Mouse (Mus musculus): ENCODE measurements at regions not wholly inside any gene's neighbourhood (a gene's known extent, or its start where the extent isn't known, plus 50 kb on each side); places are given as distances from the start of the nearest gene placed in this dataset.

DNA sequence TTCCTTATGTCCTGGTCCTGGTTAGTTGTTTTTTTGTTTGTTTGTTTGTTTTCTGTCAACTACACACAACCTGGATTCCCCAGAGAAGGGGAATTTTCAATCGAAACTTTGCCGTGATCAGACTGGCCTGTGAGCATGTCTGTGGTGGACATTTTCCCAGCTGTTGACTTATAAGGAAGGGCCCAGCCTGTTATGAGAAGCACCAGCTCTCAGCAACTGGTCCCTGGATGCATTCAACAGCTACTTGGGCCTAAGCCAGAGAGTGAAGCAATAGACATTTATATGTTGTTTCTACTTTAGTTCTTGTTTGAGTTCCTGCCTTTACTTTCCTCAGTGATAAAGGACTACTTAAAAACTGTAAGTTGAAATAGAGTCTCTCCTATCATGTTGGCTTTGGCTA is 309.0 kb downstream of the Btg1 start:
- H3K4me2 ChIP-seq (replicated peaks) = no peak overlapping the region
- peak overlapping the region; percentile 35; the same call in 1 of the 2 replicates for H3K27ac ChIP-seq (replicated peaks)
- H3K4me1 ChIP-seq = peaks cover 6% of the 10 kb centered on the region; the same call in 1 of the 2 replicates
- no peak overlapping the region for H3K9ac ChIP-seq
- no peak for ATAC-seq (ENCODE audit: insufficient number of reproducible peaks, low FRiP score, low TSS enrichment, low read depth)
- H3K27me3 ChIP-seq = no peaks in the 10 kb centered on the region
- H3K4me3 ChIP-seq (replicated peaks) = no peak overlapping the region
- no peaks in the 10 kb centered on the region for H3K36me3 ChIP-seq
- WGBS = 84% methylated on average over 2 of the region's 2 CpGs
- H3K9me3 ChIP-seq (replicated peaks) = no peaks in the 10 kb centered on the region

- WGBS = 65% methylated on average over 4 of the region's 4 CpGs
- no peak overlapping the region for H3K27ac ChIP-seq (replicated peaks)
- H3K9ac ChIP-seq = no peak overlapping the region
- no peaks in the 10 kb centered on the region for H3K36me3 ChIP-seq
- H3K27me3 ChIP-seq = no peaks in the 10 kb centered on the region
- no peaks in the 10 kb centered on the region for H3K4me1 ChIP-seq
- ATAC-seq (ENCODE audit: insufficient number of reproducible peaks, low FRiP score, low TSS enrichment, low read depth) = no peak
- H3K4me3 ChIP-seq (replicated peaks) = no peak overlapping the region
- no peak overlapping the region for H3K4me2 ChIP-seq (replicated peaks)
- no peaks in the 10 kb centered on the region for H3K9me3 ChIP-seq (replicated peaks)
Observed at GRCm38 (mm10) chr10:96934661-96935060, 317.9 kb downstream of the Btg1 start.

DNA sequence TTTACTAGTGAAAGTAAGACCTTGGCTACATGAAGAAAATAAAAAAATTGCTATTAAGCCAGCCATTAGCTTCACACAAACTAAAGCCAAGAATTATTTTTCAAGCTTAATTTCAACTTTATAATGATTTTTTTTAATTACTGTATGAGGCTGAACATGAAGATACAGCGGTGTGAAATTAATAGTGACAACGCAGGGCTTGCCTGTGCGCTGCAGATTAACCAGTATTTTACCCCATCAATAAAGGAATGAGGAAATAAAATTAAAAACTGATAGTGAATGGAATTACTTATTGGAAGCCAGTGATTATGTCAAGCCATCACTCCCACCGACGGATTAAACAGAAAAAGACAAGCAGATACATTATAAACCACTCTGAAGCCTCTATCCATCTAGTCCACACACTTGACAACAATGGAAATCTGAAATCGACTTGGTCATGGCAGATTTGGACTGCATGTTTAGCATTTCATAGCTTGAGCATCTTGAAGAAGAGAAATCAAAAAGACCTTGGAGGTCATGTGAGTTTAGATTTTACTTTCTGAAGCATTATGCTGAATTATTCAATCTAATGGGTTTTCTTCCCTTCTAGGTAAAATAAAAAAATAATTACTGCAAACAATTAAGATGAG is 324.2 kb downstream of the Btg1 start:
- 86% methylated on average over 6 of the region's 6 CpGs for WGBS
- no peak overlapping the region for H3K4me2 ChIP-seq (replicated peaks)
- no peak for ATAC-seq (ENCODE audit: insufficient number of reproducible peaks, low FRiP score, low TSS enrichment, low read depth)

DNA sequence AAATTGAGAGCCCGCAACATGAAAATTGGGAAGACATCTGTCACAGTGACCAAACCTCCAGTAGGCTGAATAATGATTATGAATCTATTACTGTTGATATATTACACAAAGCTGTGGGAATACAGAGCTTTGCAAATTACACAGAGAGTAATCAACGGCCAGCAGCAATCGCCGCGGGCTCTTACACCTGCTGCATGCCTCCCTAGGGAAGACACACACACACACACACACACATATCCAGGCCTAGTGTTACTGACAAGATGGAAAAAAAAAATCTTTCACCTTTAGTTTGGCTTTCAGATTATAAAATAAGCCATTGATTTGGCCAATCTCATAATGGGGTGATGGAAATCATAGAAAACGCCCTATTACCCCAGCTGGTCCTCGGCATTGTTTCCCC is 327.4 kb downstream of the Btg1 start:
- 92% methylated on average over 7 of the region's 7 CpGs for WGBS
- no peaks in the 10 kb centered on the region for H3K9me3 ChIP-seq (replicated peaks)
- no peak overlapping the region for H3K27ac ChIP-seq (replicated peaks)
- ATAC-seq (ENCODE audit: insufficient number of reproducible peaks, low FRiP score, low TSS enrichment, low read depth) = no peak
- H3K9ac ChIP-seq = no peak overlapping the region
- no peak overlapping the region for H3K4me2 ChIP-seq (replicated peaks)
- no peaks in the 10 kb centered on the region for H3K27me3 ChIP-seq
- peaks cover 3% of the 10 kb centered on the region; the same call in 1 of the 2 replicates for H3K4me1 ChIP-seq
- no peak overlapping the region for H3K4me3 ChIP-seq (replicated peaks)
- no peaks in the 10 kb centered on the region for H3K36me3 ChIP-seq

More for the DNA sequence above, 324.2 kb downstream of the Btg1 start:
- Histone ChIP-seq H3K36me3 (no peaks in the 10 kb centered on the region), H3K4me1 (no peaks in the 10 kb centered on the region), H3K27me3 (no peaks in the 10 kb centered on the region), H3K27ac (replicated peaks) (no peak overlapping the region), H3K4me3 (replicated peaks) (no peak overlapping the region), H3K9me3 (replicated peaks) (no peaks in the 10 kb centered on the region), H3K9ac (no peak overlapping the region)

DNA sequence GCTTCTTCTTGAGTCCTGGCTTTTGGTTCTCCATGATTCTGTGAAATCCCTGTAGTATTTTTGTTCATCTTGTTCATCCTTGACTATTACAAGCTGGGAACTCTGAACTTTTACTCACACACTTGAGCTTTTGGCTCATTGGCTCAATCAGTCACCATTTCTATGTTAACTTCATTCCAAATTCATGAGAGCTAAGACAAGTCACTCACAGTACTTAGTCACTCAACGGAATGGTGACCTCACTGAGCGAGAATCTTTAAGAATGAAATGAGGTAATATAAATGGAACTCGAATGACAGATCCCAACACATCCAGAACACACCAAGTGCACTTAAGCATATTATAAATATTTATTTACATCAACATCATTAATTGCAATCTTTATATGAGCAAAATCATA is 331.2 kb downstream of the Btg1 start:
- peaks cover 3% of the 10 kb centered on the region; the same call in 1 of the 2 replicates for H3K4me1 ChIP-seq
- H3K4me2 ChIP-seq (replicated peaks) = no peak overlapping the region
- ATAC-seq (ENCODE audit: insufficient number of reproducible peaks, low FRiP score, low TSS enrichment, low read depth) = no peak
- no peaks in the 10 kb centered on the region for H3K9me3 ChIP-seq (replicated peaks)
- no peaks in the 10 kb centered on the region for H3K36me3 ChIP-seq
- no peak overlapping the region for H3K27ac ChIP-seq (replicated peaks)
- WGBS = 78% methylated on average over 3 of the region's 3 CpGs
- H3K27me3 ChIP-seq = no peaks in the 10 kb centered on the region
- H3K9ac ChIP-seq = no peak overlapping the region
- no peak overlapping the region for H3K4me3 ChIP-seq (replicated peaks)

DNA sequence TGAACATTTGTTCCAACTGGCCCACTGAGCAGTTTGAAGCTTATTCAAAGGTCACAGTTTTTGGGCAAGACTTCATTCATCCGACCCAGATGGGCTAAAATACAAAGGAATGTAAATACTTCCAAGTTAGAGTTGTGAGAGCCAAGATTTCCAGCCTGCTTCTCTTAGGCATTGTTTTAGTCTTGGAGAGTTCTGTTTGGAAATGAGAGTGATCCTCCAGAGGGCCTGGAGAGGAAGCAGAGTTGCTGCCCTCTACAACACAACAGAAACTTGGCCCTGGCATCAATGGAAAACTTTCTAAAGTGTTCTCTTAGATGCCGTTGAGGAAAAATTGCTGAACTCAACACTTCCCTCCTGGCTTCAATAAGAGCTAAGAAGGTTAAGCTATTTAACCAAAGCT is 332.1 kb downstream of the Btg1 start:
- Histone ChIP-seq H3K9me3 (replicated peaks) (no peaks in the 10 kb centered on the region), H3K27ac (replicated peaks) (no peak overlapping the region), H3K9ac (no peak overlapping the region), H3K36me3 (no peaks in the 10 kb centered on the region), H3K4me1 (peaks cover 3% of the 10 kb centered on the region; the same call in 1 of the 2 replicates), H3K4me2 (replicated peaks) (no peak overlapping the region), H3K27me3 (no peaks in the 10 kb centered on the region), H3K4me3 (replicated peaks) (no peak overlapping the region)
- no peak for ATAC-seq (ENCODE audit: insufficient number of reproducible peaks, low FRiP score, low TSS enrichment, low read depth)
- WGBS = 35% methylated on average over 2 of the region's 2 CpGs

DNA sequence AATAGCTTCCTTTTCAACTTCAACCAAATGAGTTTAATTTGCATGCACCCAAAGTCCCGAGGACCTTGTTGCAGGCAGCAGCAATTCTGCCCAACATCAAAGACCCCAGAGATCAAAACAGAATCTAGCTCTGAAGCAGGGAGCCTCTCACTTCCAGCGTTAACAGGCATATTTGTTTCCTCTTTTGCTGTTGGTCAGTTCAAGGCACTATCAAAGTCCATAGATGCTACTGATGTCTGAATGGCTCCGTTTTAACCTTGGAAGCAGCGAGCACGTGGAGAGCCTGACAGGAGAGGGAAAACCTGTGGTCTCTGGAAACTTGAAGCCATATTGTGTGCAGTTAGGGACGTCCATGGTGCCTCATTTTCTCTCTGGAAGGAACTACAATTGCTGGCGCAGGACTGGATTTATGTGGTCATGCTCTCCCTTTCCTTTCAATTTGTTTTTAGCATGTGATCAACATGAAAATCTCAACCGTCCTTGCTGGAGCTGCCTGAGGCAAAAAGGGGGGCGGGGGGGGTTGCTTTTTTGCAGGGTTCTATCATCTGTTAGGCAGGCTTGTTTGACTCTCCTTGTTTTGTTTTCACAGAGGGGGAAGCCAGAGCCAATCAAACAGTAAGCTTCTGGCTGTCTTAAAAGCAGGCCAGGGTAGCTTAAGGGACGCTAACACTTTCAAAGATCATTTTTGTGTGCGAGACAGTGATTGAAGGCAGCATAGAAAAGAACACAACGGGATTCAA is 338.4 kb downstream of the Btg1 start:
- H3K27ac ChIP-seq (replicated peaks) = peak overlapping the region; percentile 48
- peaks cover 7% of the 10 kb centered on the region; the same call in 1 of the 2 replicates for H3K4me1 ChIP-seq
- no peak overlapping the region for H3K9ac ChIP-seq
- peak overlapping the region; percentile 16; the same call in 1 of the 2 replicates for H3K4me3 ChIP-seq (replicated peaks)
- WGBS = 10% methylated on average over 12 of the region's 12 CpGs
- ATAC-seq (ENCODE audit: insufficient number of reproducible peaks, low FRiP score, low TSS enrichment, low read depth) = peak; percentile 19; the same call in 1 of the 2 replicates
- H3K9me3 ChIP-seq (replicated peaks) = no peaks in the 10 kb centered on the region
- H3K4me2 ChIP-seq (replicated peaks) = peak overlapping the region; percentile 36
- H3K27me3 ChIP-seq = no peaks in the 10 kb centered on the region
- no peaks in the 10 kb centered on the region for H3K36me3 ChIP-seq

- 16% methylated on average over 16 of the region's 16 CpGs for WGBS
- H3K4me3 ChIP-seq (replicated peaks) = peak overlapping the region; percentile 16; the same call in 1 of the 2 replicates
- H3K9ac ChIP-seq = no peak overlapping the region
- no peaks in the 10 kb centered on the region for H3K9me3 ChIP-seq (replicated peaks)
- H3K27me3 ChIP-seq = no peaks in the 10 kb centered on the region
- ATAC-seq (ENCODE audit: insufficient number of reproducible peaks, low FRiP score, low TSS enrichment, low read depth) = peak; percentile 34; the same call in 1 of the 2 replicates
- H3K4me2 ChIP-seq (replicated peaks) = peak overlapping the region; percentile 36
- H3K27ac ChIP-seq (replicated peaks) = no peak overlapping the region; the same call in 1 of the 2 replicates
- H3K4me1 ChIP-seq = peaks cover 7% of the 10 kb centered on the region; the same call in 1 of the 2 replicates
- no peaks in the 10 kb centered on the region for H3K36me3 ChIP-seq
Observed at GRCm38 (mm10) chr10:96955776-96956448, 339.1 kb downstream of the Btg1 start.

GRCm38 (mm10) chr10:96956449-96956834 is 339.6 kb downstream of the Btg1 start:
- Histone ChIP-seq H3K4me2 (replicated peaks) (peak overlapping the region; percentile 36; the same call in 1 of the 2 replicates), H3K27ac (replicated peaks) (no peak overlapping the region), H3K9me3 (replicated peaks) (no peaks in the 10 kb centered on the region), H3K36me3 (no peaks in the 10 kb centered on the region), H3K4me1 (peaks cover 7% of the 10 kb centered on the region; the same call in 1 of the 2 replicates), H3K4me3 (replicated peaks) (no peak overlapping the region), H3K9ac (no peak overlapping the region), H3K27me3 (no peaks in the 10 kb centered on the region)
- WGBS = 72% methylated on average over 5 of the region's 5 CpGs
- no peak for ATAC-seq (ENCODE audit: insufficient number of reproducible peaks, low FRiP score, low TSS enrichment, low read depth)

GRCm38 (mm10) chr10:96957019-96957418 is 340.2 kb downstream of the Btg1 start:
- Histone ChIP-seq H3K27me3 (no peaks in the 10 kb centered on the region), H3K4me3 (replicated peaks) (no peak overlapping the region), H3K27ac (replicated peaks) (no peak overlapping the region), H3K9me3 (replicated peaks) (no peaks in the 10 kb centered on the region), H3K36me3 (no peaks in the 10 kb centered on the region), H3K4me2 (replicated peaks) (no peak overlapping the region), H3K9ac (no peak overlapping the region), H3K4me1 (peaks cover 7% of the 10 kb centered on the region; the same call in 1 of the 2 replicates)
- no peak for ATAC-seq (ENCODE audit: insufficient number of reproducible peaks, low FRiP score, low TSS enrichment, low read depth)
- 87% methylated on average over 2 of the region's 2 CpGs for WGBS

DNA sequence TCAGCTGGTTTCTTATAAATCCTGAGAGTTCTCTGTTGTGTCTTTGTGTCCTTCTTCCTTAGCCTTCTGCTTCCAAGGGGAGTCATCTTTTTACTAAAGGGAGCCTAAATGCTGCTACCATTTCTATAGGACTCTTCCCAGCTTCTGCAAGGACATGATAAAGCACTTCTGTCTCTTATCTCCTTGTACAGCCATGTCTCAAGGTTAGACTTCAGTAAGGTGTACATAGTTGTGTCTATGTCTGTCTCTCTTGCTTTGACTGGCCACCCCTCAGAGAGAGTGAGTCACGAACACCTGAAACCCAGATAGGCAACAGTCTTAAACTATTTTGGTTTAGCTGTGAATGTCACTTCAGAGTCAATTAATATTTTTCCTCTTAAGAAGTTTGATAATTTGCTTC is 353.0 kb downstream of the Btg1 start:
- no peak overlapping the region for H3K4me3 ChIP-seq (replicated peaks)
- WGBS = 90% methylated on average over 1 of the region's 1 CpGs
- H3K27me3 ChIP-seq = no peaks in the 10 kb centered on the region
- no peak overlapping the region for H3K9ac ChIP-seq
- H3K9me3 ChIP-seq (replicated peaks) = no peaks in the 10 kb centered on the region
- no peaks in the 10 kb centered on the region for H3K36me3 ChIP-seq
- H3K4me2 ChIP-seq (replicated peaks) = no peak overlapping the region
- H3K27ac ChIP-seq (replicated peaks) = no peak overlapping the region
- 0 out of 2 replicates have a peak, but pooled peaks cover 5% of the 10 kb centered on the region for H3K4me1 ChIP-seq
- ATAC-seq (ENCODE audit: insufficient number of reproducible peaks, low FRiP score, low TSS enrichment, low read depth) = no peak

Data from embryonic facial prominence, embryonic 15.5 days (tissue).